In genomic region chr2:166667790-166668695, GRCm38 (mm10) we compare ENCODE assay signal across 8 mouse cellular contexts. TPM values are rescaled to one million over a fixed set of nuclear protein-coding genes. Genes with fewer than 3 reads are reported as not detected.
DNase-seq lines count a peak whose midpoint lies in the region; ATAC-seq and TF ChIP-seq lines count a peak whose summit lies in the region.

No protein-coding gene starts in this region.

- peak; percentile 46 for DNase-seq in Patski (ENCODE audit: low read depth, low spot score)
- no peak for DNase-seq in limb, embryonic 14.5 days (ENCODE audit: low spot score)
- DNase-seq in adrenal gland, adult 8-10 months: no peak
- DNase-seq in cerebellum, adult 2 months: no peak
- no peak for DNase-seq in right cerebral cortex, postnatal 25 days

- no peak overlapping the region for H3K27ac ChIP-seq in intestine, embryonic 16.5 days (ENCODE audit: low read length)
- H3K27ac ChIP-seq in intestine, postnatal 0 days (ENCODE audit: low read depth, low read length): no peak overlapping the region
- H3K27ac ChIP-seq in forebrain, embryonic 16.5 days (ENCODE audit: low read length): peak overlapping the region; percentile 85
- peak overlapping the region; percentile 30 for H3K27ac ChIP-seq in limb, embryonic 14.5 days (replicated peaks; ENCODE audit: low read depth, low read length)
- no peak overlapping the region for H3K27ac ChIP-seq in cerebellum, adult 2 months (ENCODE audit: insufficient read depth, low read length)

- WGBS in intestine, embryonic 16.5 days: 49% methylated on average over 22 of the region's 22 CpGs
- 58% methylated on average over 22 of the region's 22 CpGs for WGBS in intestine, postnatal 0 days
- 14% methylated on average over 22 of the region's 22 CpGs for WGBS in forebrain, embryonic 16.5 days
- 21% methylated on average over 22 of the region's 22 CpGs for WGBS in limb, embryonic 14.5 days
- WGBS in cerebellum, adult 2 months: 21% methylated on average over 22 of the region's 22 CpGs

- 0 out of 2 replicates have a peak overlapping the region, but pooled peaks have one; percentile 33 for H3K9ac ChIP-seq in intestine, embryonic 16.5 days (ENCODE audit: low read depth, low read length)
- no peak overlapping the region for H3K9ac ChIP-seq in intestine, postnatal 0 days (ENCODE audit: low read depth, low read length)
- 0 out of 2 replicates have a peak overlapping the region, but pooled peaks have one; percentile 22 for H3K9ac ChIP-seq in forebrain, embryonic 16.5 days (replicated peaks; ENCODE audit: low read depth, low read length)
- no peak overlapping the region for H3K9ac ChIP-seq in limb, embryonic 14.5 days (ENCODE audit: low read depth, low read length, severe bottlenecking)

- POLR2A ChIA-PET in Patski (lab: Charles Lee): no interaction called here

- H3K4me2 ChIP-seq in intestine, embryonic 16.5 days (ENCODE audit: low read depth, low read length): no peak overlapping the region
- H3K4me2 ChIP-seq in intestine, postnatal 0 days (replicated peaks; ENCODE audit: low read depth): no peak overlapping the region
- peak overlapping the region; percentile 35 for H3K4me2 ChIP-seq in forebrain, embryonic 16.5 days (ENCODE audit: low read length)
- H3K4me2 ChIP-seq in limb, embryonic 14.5 days (replicated peaks; ENCODE audit: low read depth, low read length, severe bottlenecking): no peak overlapping the region

- no peak for ATAC-seq in intestine, embryonic 16.5 days
- ATAC-seq in intestine, postnatal 0 days: no peak
- ATAC-seq in Patski: no peak
- ATAC-seq in forebrain, embryonic 16.5 days: peak; percentile 56
- ATAC-seq in limb, embryonic 14.5 days (ENCODE audit: low FRiP score, low read depth): peak; percentile 45; the same call in 1 of the 2 replicates

- no peaks in the 10 kb centered on the region for H3K9me3 ChIP-seq in intestine, embryonic 16.5 days (ENCODE audit: control insufficient read depth, low read length)
- no peaks in the 10 kb centered on the region for H3K9me3 ChIP-seq in intestine, postnatal 0 days (ENCODE audit: control insufficient read depth)
- no peaks in the 10 kb centered on the region for H3K9me3 ChIP-seq in forebrain, embryonic 16.5 days (ENCODE audit: control insufficient read depth, low read length)
- H3K9me3 ChIP-seq in limb, embryonic 14.5 days (ENCODE audit: control insufficient read depth, low read length): no peaks in the 10 kb centered on the region

- H3K4me1 ChIP-seq in intestine, embryonic 16.5 days (ENCODE audit: control insufficient read depth, insufficient read depth, low read length): peaks cover 10% of the 10 kb centered on the region; the same call in 1 of the 2 replicates
- no peaks in the 10 kb centered on the region for H3K4me1 ChIP-seq in intestine, postnatal 0 days (replicated peaks; ENCODE audit: control insufficient read depth, insufficient read depth, low read length)
- H3K4me1 ChIP-seq in forebrain, embryonic 16.5 days (replicated peaks; ENCODE audit: control insufficient read depth, insufficient read depth, low read length): peaks cover 58% of the 10 kb centered on the region
- H3K4me1 ChIP-seq in limb, embryonic 14.5 days (ENCODE audit: control insufficient read depth, insufficient read depth, low read length): peaks cover 30% of the 10 kb centered on the region
- peaks cover 18% of the 10 kb centered on the region for H3K4me1 ChIP-seq in cerebellum, adult 2 months (ENCODE audit: control insufficient read depth, insufficient read depth, low read length)

- in situ Hi-C loops in Patski (cut with MboI; ENCODE audit: low pct_unique_long_range_greater_than_20kb): no loop called here

- TF ChIP-seq POLR2A in limb, embryonic 14.5 days (IDR thresholded peaks at IDR 0.05; ENCODE audit: borderline replicate concordance, extremely low read depth, insufficient read depth, insufficient read length): no peak
- TF ChIP-seq POLR2A in cerebellum, adult 2 months (IDR thresholded peaks at IDR 0.05; ENCODE audit: borderline replicate concordance, insufficient read depth, low read length): no peak

- CTCF ChIA-PET in Patski (lab: Charles Lee): interaction anchor here (0.7 kb wide), 1 partner anchor 29 kb away, joined by 4 read pairs; no protein-coding TSS in a partner anchor

- no peak for TF ChIP-seq CTCF in intestine, postnatal 0 days (IDR thresholded peaks at IDR 0.05; ENCODE audit: low read depth)
- TF ChIP-seq CTCF in Patski (IDR thresholded peaks at IDR 0.05): no peak
- TF ChIP-seq CTCF in cerebellum, adult 2 months (IDR thresholded peaks at IDR 0.05; ENCODE audit: borderline replicate concordance, insufficient read depth, low read depth, low read length): no peak

- no peaks in the 10 kb centered on the region for H3K36me3 ChIP-seq in intestine, embryonic 16.5 days (ENCODE audit: control insufficient read depth, insufficient read depth, low read length)
- H3K36me3 ChIP-seq in intestine, postnatal 0 days (ENCODE audit: control insufficient read depth, insufficient read depth): no peaks in the 10 kb centered on the region
- no peaks in the 10 kb centered on the region for H3K36me3 ChIP-seq in forebrain, embryonic 16.5 days (ENCODE audit: control insufficient read depth, insufficient read depth)
- H3K36me3 ChIP-seq in limb, embryonic 14.5 days (ENCODE audit: control insufficient read depth, insufficient read depth, low read length): no peaks in the 10 kb centered on the region

- H3K4me3 ChIP-seq in intestine, embryonic 16.5 days (ENCODE audit: low read length): no peak overlapping the region
- no peak overlapping the region for H3K4me3 ChIP-seq in intestine, postnatal 0 days (ENCODE audit: low read depth, low read length)
- H3K4me3 ChIP-seq in forebrain, embryonic 16.5 days (replicated peaks; ENCODE audit: low read length): no peak overlapping the region
- no peak overlapping the region for H3K4me3 ChIP-seq in limb, embryonic 14.5 days (replicated peaks; ENCODE audit: low read length)
- H3K4me3 ChIP-seq in cerebellum, adult 2 months (replicated peaks; ENCODE audit: insufficient read depth, low read depth, low read length): no peak overlapping the region

- no peaks in the 10 kb centered on the region for H3K27me3 ChIP-seq in intestine, embryonic 16.5 days (replicated peaks; ENCODE audit: control insufficient read depth, insufficient read depth, low read length)
- no peaks in the 10 kb centered on the region for H3K27me3 ChIP-seq in intestine, postnatal 0 days (replicated peaks; ENCODE audit: control insufficient read depth, insufficient read depth, low read length)
- no peaks in the 10 kb centered on the region for H3K27me3 ChIP-seq in Patski
- H3K27me3 ChIP-seq in forebrain, embryonic 16.5 days (replicated peaks; ENCODE audit: control insufficient read depth, insufficient read depth, low read length): no peaks in the 10 kb centered on the region
- H3K27me3 ChIP-seq in limb, embryonic 14.5 days (ENCODE audit: control insufficient read depth, insufficient read depth, low read length): no peaks in the 10 kb centered on the region
- H3K27me3 ChIP-seq in cerebellum, adult 2 months (ENCODE audit: control insufficient read depth, insufficient read depth, low read length): no peaks in the 10 kb centered on the region

RNA-seq across cellular contexts. Expression of gene Prex1, which starts 45.6 kb away (rescaled TPM):
- polyA plus RNA-seq in intestine, embryonic 16.5 days (2015; fragmentation: Nextera tagmentation; extraction: Ambion mirVana): 7.9 and 8.0 TPM in 2 replicates
- 4.0 TPM in 2 replicates for polyA plus RNA-seq in intestine, postnatal 0 days (2015; fragmentation: Nextera tagmentation; extraction: Ambion mirVana)
- polyA plus RNA-seq in Patski (2021): 3.9 TPM
- 38.5 and 40.5 TPM in 2 replicates for polyA plus RNA-seq in forebrain, embryonic 16.5 days (2015; fragmentation: Nextera tagmentation; extraction: Ambion mirVana)
- polyA plus RNA-seq in limb, embryonic 14.5 days (2012; rRNA removed): 27.9 and 38.5 TPM in 2 replicates
- 20.1 and 21.1 TPM in 2 replicates for polyA plus RNA-seq in limb, embryonic 14.5 days (2014; fragmentation: Nextera tagmentation; extraction: Ambion mirVana)
- 10 to 100 TPM; 10.4 to 24.3 (median 17.8) TPM for total RNA-seq in adrenal gland, adult 8-10 months (2022)
- 70.1 and 74.3 TPM in 2 replicates for polyA plus RNA-seq in cerebellum, adult 2 months (2012; rRNA removed)

Comparison
In these comparisons a context has a peak if more than half of its experiments do, and no peak if none do; other contexts are left out.
1. H3K9ac ChIP-seq: peak in intestine, embryonic 16.5 days (single experiment) and forebrain, embryonic 16.5 days (single experiment); none in intestine, postnatal 0 days (single experiment) and limb, embryonic 14.5 days (single experiment).
2. ATAC-seq: peak in forebrain, embryonic 16.5 days (single experiment) and limb, embryonic 14.5 days (single experiment); none in intestine, embryonic 16.5 days (single experiment), intestine, postnatal 0 days (single experiment) and Patski (single experiment).
3. H3K27ac ChIP-seq: peak in forebrain, embryonic 16.5 days (single experiment) and limb, embryonic 14.5 days (single experiment); none in intestine, embryonic 16.5 days (single experiment), intestine, postnatal 0 days (single experiment) and cerebellum, adult 2 months (single experiment).